In the genomic region with DNA sequence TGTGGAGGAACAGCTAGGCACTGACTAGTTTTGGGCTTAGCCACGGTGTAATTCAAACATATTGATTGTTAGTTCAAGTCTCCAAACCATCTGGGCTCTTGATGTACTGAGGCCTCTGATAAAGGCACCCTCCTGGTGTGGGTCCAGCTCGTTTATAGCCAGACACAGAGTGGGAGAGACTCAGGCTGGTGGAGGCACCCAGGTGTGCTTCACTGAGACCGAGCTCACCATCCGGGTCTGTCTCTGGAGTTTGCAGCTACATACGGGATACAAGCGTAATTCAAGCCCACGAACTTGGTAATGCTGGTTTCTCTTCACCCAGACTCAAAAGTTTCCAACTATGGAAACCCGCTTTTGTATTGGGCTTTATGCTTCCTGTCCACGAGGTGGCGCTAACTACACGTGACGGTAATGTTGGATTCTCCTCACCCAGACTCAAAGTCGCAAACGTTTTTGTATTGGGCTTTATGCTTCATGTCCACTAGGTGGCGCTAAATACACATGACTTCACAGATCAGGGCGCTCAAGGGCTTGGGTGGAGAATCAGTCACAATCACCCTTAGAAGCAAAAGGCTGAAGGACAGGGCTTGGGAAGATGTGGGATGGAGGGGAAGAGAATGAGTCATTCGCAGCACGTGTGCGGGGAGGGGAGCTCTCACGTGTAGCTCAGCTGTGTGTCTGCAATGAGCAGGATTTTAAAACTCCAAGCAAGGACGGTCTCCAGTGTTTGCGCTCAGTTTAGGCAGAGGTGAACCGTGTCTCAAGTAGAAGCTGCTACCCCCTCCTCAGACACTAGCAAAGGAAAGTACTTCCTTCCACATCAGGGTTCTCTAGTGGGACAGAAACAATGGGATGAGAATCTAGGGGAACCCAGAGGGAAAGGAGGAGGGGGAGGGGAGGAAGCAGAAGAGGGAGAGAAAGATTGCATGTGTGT, we compare ENCODE assay signal across 7 mouse cellular contexts. TPM values are rescaled to one million over a fixed set of nuclear protein-coding genes. Genes with fewer than 3 reads are reported as not detected.
DNase-seq lines count a peak whose midpoint lies in the region; ATAC-seq and TF ChIP-seq lines count a peak whose summit lies in the region.

No protein-coding gene starts in this region.

- no peak for TF ChIP-seq POLR2A in small intestine, adult 2 months (IDR thresholded peaks at IDR 0.05; ENCODE audit: low read depth, low read length)

- H3K4me1 ChIP-seq in embryonic facial prominence, embryonic 10.5 days = 0 out of 2 replicates have a peak, but pooled peaks cover 4% of the 10 kb centered on the region
- no peaks in the 10 kb centered on the region; the same call in 1 of the 2 replicates for H3K4me1 ChIP-seq in intestine, embryonic 16.5 days (ENCODE audit: control insufficient read depth, insufficient read depth, low read length)
- H3K4me1 ChIP-seq in midbrain, embryonic 12.5 days = no peaks in the 10 kb centered on the region
- peaks cover 9% of the 10 kb centered on the region; the same call in 1 of the 2 replicates for H3K4me1 ChIP-seq in small intestine, adult 2 months (ENCODE audit: control insufficient read depth, insufficient read depth, insufficient read length, low read length)

- TF ChIP-seq CTCF in small intestine, adult 2 months (IDR thresholded peaks at IDR 0.05; ENCODE audit: extremely low read depth, insufficient read length, insufficient replicate concordance, low read depth, low read length) = peak; percentile 62; the same call in 1 of the 2 replicates

- H3K36me3 ChIP-seq in embryonic facial prominence, embryonic 10.5 days (replicated peaks) = no peaks in the 10 kb centered on the region
- H3K36me3 ChIP-seq in intestine, embryonic 16.5 days (ENCODE audit: control insufficient read depth, insufficient read depth, low read length) = no peaks in the 10 kb centered on the region
- H3K36me3 ChIP-seq in midbrain, embryonic 12.5 days = no peaks in the 10 kb centered on the region
- H3K36me3 ChIP-seq in small intestine, adult 2 months (ENCODE audit: control insufficient read depth, insufficient read depth, low read length) = peaks cover 12% of the 10 kb centered on the region

- ATAC-seq in intestine, embryonic 16.5 days = peak; percentile 61
- peak; percentile 76 for ATAC-seq in midbrain, embryonic 12.5 days (ENCODE audit: low FRiP score, low read depth)

- no peak overlapping the region for H3K4me2 ChIP-seq in intestine, embryonic 16.5 days (ENCODE audit: low read depth, low read length)
- no peak overlapping the region for H3K4me2 ChIP-seq in midbrain, embryonic 12.5 days (replicated peaks)

- peak; percentile 84 for DNase-seq in adrenal gland, postnatal 10 days
- DNase-seq in embryonic facial prominence, embryonic 10.5 days (ENCODE audit: low spot score) = peak; percentile 84
- peak; percentile 55 for DNase-seq in gonadal fat pad, adult 2 months (ENCODE audit: low read depth)
- peak; percentile 87 to 97 for DNase-seq in left cerebral cortex, postnatal 25 days (ENCODE audit: low spot score in 2 of 2)

- H3K9me3 ChIP-seq in embryonic facial prominence, embryonic 10.5 days = no peaks in the 10 kb centered on the region
- H3K9me3 ChIP-seq in intestine, embryonic 16.5 days (ENCODE audit: control insufficient read depth, low read length) = no peaks in the 10 kb centered on the region
- no peaks in the 10 kb centered on the region for H3K9me3 ChIP-seq in midbrain, embryonic 12.5 days

- intact Hi-C loops in left cerebral cortex, postnatal 25 days (cut with DNase I) = loop anchor here (2.0 to 5.0 kb wide), 3 partner anchors 131 to 432 kb away; no protein-coding TSS in a partner anchor

- no peak overlapping the region for H3K27ac ChIP-seq in embryonic facial prominence, embryonic 10.5 days (replicated peaks)
- H3K27ac ChIP-seq in intestine, embryonic 16.5 days (ENCODE audit: low read length) = no peak overlapping the region
- H3K27ac ChIP-seq in midbrain, embryonic 12.5 days (replicated peaks) = no peak overlapping the region
- H3K27ac ChIP-seq in small intestine, adult 2 months (ENCODE audit: insufficient read depth, low read depth, low read length) = no peak overlapping the region

- H3K27me3 ChIP-seq in embryonic facial prominence, embryonic 10.5 days (replicated peaks; ENCODE audit: low read depth, poor library complexity, severe bottlenecking) = peaks cover 9% of the 10 kb centered on the region
- H3K27me3 ChIP-seq in intestine, embryonic 16.5 days (replicated peaks; ENCODE audit: control insufficient read depth, insufficient read depth, low read length) = no peaks in the 10 kb centered on the region
- peaks cover 23% of the 10 kb centered on the region for H3K27me3 ChIP-seq in midbrain, embryonic 12.5 days
- no peaks in the 10 kb centered on the region for H3K27me3 ChIP-seq in small intestine, adult 2 months (ENCODE audit: control insufficient read depth, insufficient read depth, low read length)

- H3K4me3 ChIP-seq in embryonic facial prominence, embryonic 10.5 days = no peak overlapping the region
- no peak overlapping the region for H3K4me3 ChIP-seq in intestine, embryonic 16.5 days (ENCODE audit: low read length)
- H3K4me3 ChIP-seq in midbrain, embryonic 12.5 days = no peak overlapping the region
- H3K4me3 ChIP-seq in small intestine, adult 2 months (ENCODE audit: low read depth, low read length) = no peak overlapping the region

- 0 out of 2 replicates have a peak overlapping the region, but pooled peaks have one; percentile 11 for H3K9ac ChIP-seq in intestine, embryonic 16.5 days (ENCODE audit: low read depth, low read length)
- no peak overlapping the region for H3K9ac ChIP-seq in midbrain, embryonic 12.5 days (replicated peaks)

- WGBS in embryonic facial prominence, embryonic 10.5 days = 23% methylated on average over 23 of the region's 23 CpGs
- WGBS in intestine, embryonic 16.5 days = 20% methylated on average over 23 of the region's 23 CpGs
- WGBS in midbrain, embryonic 12.5 days = 25% methylated on average over 23 of the region's 23 CpGs
- 14% methylated on average over 23 of the region's 23 CpGs for WGBS in small intestine, adult 2 months

RNA-seq across cellular contexts. Expression of a gene that starts 40.0 kb away (rescaled TPM):
- total RNA-seq in adrenal gland, postnatal 10 days (2021) = 1 to 10 TPM; 1.1 TPM
- 0.04 and 0.06 TPM in 2 replicates for polyA plus RNA-seq in embryonic facial prominence, embryonic 10.5 days (2016; fragmentation: Nextera tagmentation; extraction: Ambion mirVana)
- polyA plus RNA-seq in gonadal fat pad, adult 2 months (2012; rRNA removed) = 11.8 and 15.8 TPM in 2 replicates
- 2.8 and 3.8 TPM in 2 replicates for polyA plus RNA-seq in intestine, embryonic 16.5 days (2015; fragmentation: Nextera tagmentation; extraction: Ambion mirVana)
- total RNA-seq in left cerebral cortex, postnatal 25 days (2021) = 1 to 10 TPM; 1.7 to 2.6 TPM
- polyA plus RNA-seq in midbrain, embryonic 12.5 days (2016; fragmentation: Nextera tagmentation; extraction: Ambion mirVana) = 0.13 and 0.17 TPM in 2 replicates
- polyA plus RNA-seq in small intestine, adult 2 months (2012; rRNA removed) = 8.2 and 14.5 TPM in 2 replicates

RNA-seq across cellular contexts. Expression of a gene that starts 44.7 kb away (rescaled TPM):
- total RNA-seq in adrenal gland, postnatal 10 days (2021) = 1 to 10 TPM in 1 of 2 experiments, under 1 TPM in 1; 1.00 to 1.1 TPM
- polyA plus RNA-seq in embryonic facial prominence, embryonic 10.5 days (2016; fragmentation: Nextera tagmentation; extraction: Ambion mirVana) = 17.0 and 17.9 TPM in 2 replicates
- polyA plus RNA-seq in gonadal fat pad, adult 2 months (2012; rRNA removed) = 284 and 319 TPM in 2 replicates
- polyA plus RNA-seq in intestine, embryonic 16.5 days (2015; fragmentation: Nextera tagmentation; extraction: Ambion mirVana) = 41.5 and 47.2 TPM in 2 replicates
- total RNA-seq in left cerebral cortex, postnatal 25 days (2021) = 100 to 1,000 TPM; 102 TPM
- 4.3 and 5.1 TPM in 2 replicates for polyA plus RNA-seq in midbrain, embryonic 12.5 days (2016; fragmentation: Nextera tagmentation; extraction: Ambion mirVana)
- polyA plus RNA-seq in small intestine, adult 2 months (2012; rRNA removed) = 30.0 and 40.5 TPM in 2 replicates

RNA-seq across cellular contexts. Expression of a gene that starts 52.2 kb away (rescaled TPM):
- under 1 TPM; 0.45 to 0.97 TPM for total RNA-seq in adrenal gland, postnatal 10 days (2021)
- polyA plus RNA-seq in embryonic facial prominence, embryonic 10.5 days (2016; fragmentation: Nextera tagmentation; extraction: Ambion mirVana) = 0.10 and 0.15 TPM in 2 replicates
- polyA plus RNA-seq in gonadal fat pad, adult 2 months (2012; rRNA removed) = 1.5 and 1.7 TPM in 2 replicates
- polyA plus RNA-seq in intestine, embryonic 16.5 days (2015; fragmentation: Nextera tagmentation; extraction: Ambion mirVana) = 0.10 TPM in 2 replicates
- total RNA-seq in left cerebral cortex, postnatal 25 days (2021) = 10 to 100 TPM; 81.8 to 86.2 TPM
- 0.76 and 1.4 TPM in 2 replicates for polyA plus RNA-seq in midbrain, embryonic 12.5 days (2016; fragmentation: Nextera tagmentation; extraction: Ambion mirVana)
- polyA plus RNA-seq in small intestine, adult 2 months (2012; rRNA removed) = 0.08 and 0.39 TPM in 2 replicates
